Mouse (Mus musculus): ENCODE data around the gene Gnaq.

The Gnaq gene

GRCm38 (mm10) chr19:16383127-16383526, 250.5 kb downstream of the Gnaq start:
- DNase-seq = no peak

DNA sequence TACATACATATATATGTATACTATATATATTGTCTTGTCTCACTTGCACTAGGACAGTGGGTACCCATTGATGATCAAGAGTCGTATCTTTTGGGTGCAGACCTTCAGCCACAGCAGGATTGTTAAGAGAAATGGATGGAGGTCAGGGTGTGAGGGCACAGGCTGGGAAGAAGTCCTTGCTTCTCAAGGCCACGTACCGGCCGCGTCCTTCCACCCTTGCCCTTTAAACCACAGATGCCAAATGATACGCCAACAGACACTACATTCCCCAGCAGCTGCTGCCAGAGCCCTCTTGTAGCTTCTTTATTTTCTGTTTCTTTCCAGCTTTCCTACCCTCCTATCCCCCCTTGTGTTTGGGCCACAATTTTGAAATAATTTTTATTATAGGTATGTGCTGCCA, 251.5 kb downstream of the Gnaq start:
- no peak for DNase-seq

DNA sequence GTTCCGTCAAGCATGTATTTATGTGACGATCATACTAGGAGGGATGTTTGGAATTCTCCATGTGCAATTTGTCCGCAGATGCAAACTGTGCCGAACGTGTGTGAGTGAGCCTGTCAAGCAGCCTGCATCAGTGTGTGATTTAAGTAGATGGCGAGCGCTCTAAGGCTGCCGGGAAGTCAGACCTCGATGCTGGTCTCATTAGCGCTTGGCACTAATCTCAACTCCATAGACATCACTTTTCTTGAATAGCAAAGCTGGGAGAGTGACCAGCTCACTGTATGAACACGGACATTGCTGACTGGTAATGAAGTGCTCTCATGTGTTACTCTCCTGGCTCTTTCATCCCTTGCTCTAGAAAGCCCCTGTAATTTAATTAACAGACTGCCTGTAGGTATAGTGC, 252.3 kb downstream of the Gnaq start:
- no peak for DNase-seq

- DNase-seq = no peak
Measured at GRCm38 (mm10) chr19:16386514-16386913, 253.9 kb downstream of the Gnaq start.

- no peak for DNase-seq
Measured at GRCm38 (mm10) chr19:16390192-16390795, 257.7 kb downstream of the Gnaq start.

DNA sequence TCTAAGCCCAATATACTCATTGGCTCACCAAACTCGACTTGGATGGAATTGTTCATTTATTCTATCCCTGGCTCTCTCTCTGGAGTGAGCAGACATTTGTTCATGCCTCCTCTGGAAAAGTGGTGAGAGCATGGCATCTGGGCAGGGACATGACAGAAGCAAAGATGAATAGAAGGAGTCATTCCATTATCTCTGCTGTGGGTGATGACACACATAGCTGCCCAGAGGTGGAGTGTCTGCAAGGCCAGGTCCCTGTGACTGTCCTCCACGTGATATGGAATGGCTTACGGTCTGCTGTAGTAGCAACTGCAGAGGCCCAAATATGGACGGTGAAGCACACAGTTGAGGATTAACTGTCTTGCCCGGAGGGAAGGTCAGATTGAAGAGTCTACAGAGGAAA, 261.8 kb downstream of the Gnaq start:
- DNase-seq = no peak

- DNase-seq = no peak
Measured at GRCm38 (mm10) chr19:16403101-16403500, 270.5 kb downstream of the Gnaq start.

DNA sequence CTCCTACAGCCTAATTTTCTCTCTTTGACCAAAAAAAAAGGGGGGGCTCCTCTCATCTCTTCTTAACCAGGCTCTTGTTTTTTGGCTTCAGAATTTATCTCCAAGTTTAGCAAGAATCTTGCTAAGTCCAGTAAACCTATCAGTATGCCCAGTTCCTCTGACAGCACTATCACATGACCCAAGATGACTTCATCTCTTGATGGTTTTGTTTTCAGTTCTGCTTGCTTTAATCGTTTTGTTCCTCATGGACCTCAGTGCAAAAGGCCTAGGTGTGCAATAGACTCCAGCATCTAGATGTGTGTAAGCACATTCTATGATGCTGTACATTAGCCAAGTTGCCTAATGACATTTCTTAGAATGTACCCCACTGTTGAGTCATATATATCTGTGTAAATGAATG, 275.1 kb downstream of the Gnaq start:
- no peak for DNase-seq

- DNase-seq = no peak
Measured at GRCm38 (mm10) chr19:16411302-16411701, 278.7 kb downstream of the Gnaq start.

DNA sequence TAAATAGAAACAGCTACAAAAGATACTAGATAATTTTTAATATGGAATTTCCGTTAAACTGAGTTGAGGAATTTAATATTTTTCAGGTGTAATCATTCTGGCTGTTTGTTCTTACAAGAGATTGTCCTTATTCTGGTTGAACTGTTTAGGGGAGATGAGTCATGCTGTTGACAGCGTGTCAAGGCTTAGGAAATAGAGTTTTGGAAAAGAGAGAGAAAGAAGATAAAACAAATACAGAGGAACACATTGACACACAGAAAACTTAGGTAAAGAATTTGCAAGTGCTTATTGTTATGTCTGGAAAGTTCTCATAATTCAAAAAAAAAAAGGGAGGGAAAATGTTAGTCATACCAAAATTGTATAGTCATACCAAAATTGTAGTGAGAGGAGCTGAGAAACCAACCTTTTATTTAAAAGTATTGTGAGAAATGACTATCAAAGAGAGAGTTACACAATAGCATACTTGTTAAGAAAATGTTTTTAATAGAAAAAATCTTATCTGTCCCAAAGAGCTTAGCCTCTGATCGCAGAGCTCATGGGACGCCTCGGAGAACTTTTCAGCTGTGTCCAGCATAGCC, 285.5 kb downstream of the Gnaq start:
- DNase-seq = no peak

DNA sequence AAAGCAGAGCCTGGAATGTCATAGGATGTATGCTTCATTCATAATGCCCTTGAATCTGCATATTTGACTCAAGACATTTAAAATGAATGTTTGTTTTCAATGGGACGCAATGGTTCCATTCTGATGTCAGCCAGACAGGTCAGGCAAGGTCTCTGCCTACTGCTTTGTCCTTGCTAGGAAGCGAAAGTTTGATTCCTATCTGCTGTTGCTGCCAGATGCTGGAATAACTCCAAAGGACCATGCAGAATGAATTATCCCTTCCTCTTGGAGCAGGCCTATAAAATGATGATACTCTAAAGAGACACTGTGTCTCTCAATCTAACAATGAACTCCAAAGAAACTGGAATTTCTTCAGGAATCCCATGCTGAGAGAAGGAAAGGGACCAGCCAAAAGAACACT, 293.0 kb downstream of the Gnaq start:
- no peak for DNase-seq

- DNase-seq = no peak
Measured at GRCm38 (mm10) chr19:16431368-16431767, 298.7 kb downstream of the Gnaq start.

- DNase-seq = no peak
Measured at GRCm38 (mm10) chr19:16434879-16435278, 302.2 kb downstream of the Gnaq start.

DNA sequence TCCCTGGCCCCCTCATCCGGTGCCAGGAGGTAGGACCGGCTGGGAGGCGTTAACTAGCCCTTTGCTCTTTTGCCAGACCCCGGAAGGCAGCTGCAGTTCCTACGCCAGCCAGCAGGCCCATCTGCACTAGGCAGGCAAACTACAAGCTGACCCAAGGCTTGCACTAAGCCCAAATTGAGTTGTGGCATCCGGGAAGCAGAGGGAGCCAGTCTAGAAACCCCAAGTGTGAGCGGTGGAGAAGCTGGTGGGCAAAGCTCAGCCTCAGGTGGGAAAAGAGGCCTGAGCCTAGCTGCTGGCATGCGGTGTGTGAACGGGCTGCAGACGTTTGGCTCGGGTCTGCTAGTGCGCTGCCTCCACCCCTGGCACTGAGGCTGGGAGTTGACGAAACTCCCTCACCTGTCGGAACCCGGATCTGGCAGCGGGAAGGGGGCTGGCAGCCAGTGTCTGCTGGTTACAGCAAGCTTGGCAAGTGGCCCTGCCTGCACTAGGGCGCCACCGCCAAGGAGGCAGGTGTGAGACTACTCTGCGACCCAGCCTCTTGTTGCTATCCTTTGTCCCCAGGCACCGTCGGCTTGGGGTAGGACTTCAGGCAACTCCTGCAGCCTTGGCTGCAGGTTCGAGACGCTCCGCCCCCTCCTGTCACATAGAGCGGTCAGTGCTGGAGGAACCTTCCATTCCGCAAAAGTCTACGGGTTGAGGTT, 303.1 kb downstream of the Gnaq start, which contains the start of gene Gna14:
Gene Gna14 (plus strand): TSS at position 232 of the 701 bp plus-strand sequence.
- peak; percentile 80 for DNase-seq

GRCm38 (mm10) chr19:16436335-16437169, 303.9 kb downstream of the Gnaq start:
- peak; percentile 50 for DNase-seq

Measured in thymus, postnatal 4 days (tissue).